Mouse (Mus musculus) hindbrain, embryonic 12.5 days (tissue): Measurements from ENCODE around the gene Smad6. TPM values are rescaled to one million over a fixed set of nuclear protein-coding genes. Genes with fewer than 3 reads are reported as not detected.

Source experiments
- ATAC-seq: fragments of 200-750 bp; cut with Nextera tagmentation; 2 replicates; pipeline ENCODE4 v1.8.0; 2017; ENCODE audit warnings: moderate TSS enrichment; ENCODE audit not compliant: low FRiP score
- H3K27ac ChIP-seq: fragments of 300-500 bp; sonication (generic); 2 replicates; pipeline ENCODE4 v1.5.1; 2016; ENCODE audit warnings: mild to moderate bottlenecking
- H3K27me3 ChIP-seq: fragments of 300-500 bp; sonication (generic); 2 replicates; pipeline ENCODE4 v1.6.1; 2016; ENCODE audit warnings: mild to moderate bottlenecking
- H3K36me3 ChIP-seq: fragments of 300-500 bp; sonication (generic); 2 replicates; pipeline ENCODE4 v1.6.1; 2016; ENCODE audit warnings: mild to moderate bottlenecking
- H3K4me1 ChIP-seq: fragments of 300-500 bp; sonication (generic); 2 replicates; pipeline ENCODE4 v1.6.1; 2016
- H3K4me2 ChIP-seq: fragments of 300-500 bp; sonication (generic); replicated peaks from 2 replicates; pipeline ENCODE4 v1.6.1; 2016; ENCODE audit warnings: mild to moderate bottlenecking
- H3K4me3 ChIP-seq: fragments of 300-500 bp; sonication (generic); 2 replicates; pipeline ENCODE4 v1.5.1; 2016; ENCODE audit warnings: mild to moderate bottlenecking
- H3K9ac ChIP-seq: fragments of 300-500 bp; sonication (generic); 2 replicates; pipeline ENCODE4 v1.6.1; 2016; ENCODE audit warnings: mild to moderate bottlenecking, moderate library complexity
- H3K9me3 ChIP-seq: fragments of 300-500 bp; sonication (generic); replicated peaks from 2 replicates; pipeline ENCODE4 v1.6.1; 2016; ENCODE audit warnings: mild to moderate bottlenecking
- WGBS: fragments of 180-500 bp; shearing (Covaris S2); methylation state at CpG from one replicate; pipeline ENCODE4 v1.1.7; 2016; 5-methylcytosine and 5-hydroxymethylcytosine counted together
- polyA plus RNA-seq: library from polyadenylated mRNA; unstranded; fragments of >200 nt; fragmentation: Nextera tagmentation; extraction: Ambion mirVana; gene quantifications from 2 replicates; pipeline ENCODE4 v1.2.1, GENCODE M21; 2016

Gene Smad6
- polyA plus RNA-seq, 1 experiment from 2014 or later: 12.4 TPM

- Histone ChIP-seq H3K27ac (no peak overlapping the region), H3K4me2 (no peak overlapping the region), H3K27me3 (no peaks in the 10 kb centered on the region), H3K36me3 (no peaks in the 10 kb centered on the region), H3K4me3 (no peak overlapping the region), H3K4me1 (peaks cover 13% of the 10 kb centered on the region; the same call in 1 of the 2 replicates), H3K9me3 (no peaks in the 10 kb centered on the region), H3K9ac (no peak overlapping the region)
- ATAC-seq: no peak
- 87% methylated on average over 2 of the region's 2 CpGs for WGBS
These were observed 69.3 kb downstream of the Smad6 start for GRCm38 (mm10) chr9:63952591-63952990.

- Histone ChIP-seq H3K27ac (no peak overlapping the region), H3K4me1 (peaks cover 8% of the 10 kb centered on the region; the same call in 1 of the 2 replicates), H3K27me3 (no peaks in the 10 kb centered on the region), H3K4me2 (no peak overlapping the region), H3K9me3 (no peaks in the 10 kb centered on the region), H3K9ac (no peak overlapping the region), H3K36me3 (no peaks in the 10 kb centered on the region), H3K4me3 (no peak overlapping the region)
- 23% methylated on average over 4 of the region's 4 CpGs for WGBS
- no peak for ATAC-seq
These were observed 71.5 kb downstream of the Smad6 start for GRCm38 (mm10) chr9:63950357-63950756.

DNA sequence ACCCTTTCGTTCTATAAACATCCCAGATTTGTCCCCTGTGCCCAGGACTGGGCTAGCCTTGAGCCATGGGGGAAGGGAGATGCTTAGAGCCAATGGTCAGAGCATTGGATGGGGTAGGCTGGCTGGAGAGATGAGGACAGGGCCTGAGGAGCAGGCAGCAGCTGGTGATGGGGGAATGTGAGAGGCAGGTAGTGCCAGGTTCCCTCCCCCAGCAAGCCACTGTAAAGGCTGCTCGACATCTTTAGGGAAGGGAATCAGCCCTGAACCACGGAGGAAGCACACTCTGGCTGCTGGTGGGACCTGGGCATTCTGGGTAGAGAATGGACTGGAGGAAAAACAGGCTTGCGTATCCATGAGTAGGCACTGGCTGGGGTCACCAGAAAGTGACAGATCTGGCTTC is 72.5 kb downstream of the Smad6 start:
- Histone ChIP-seq H3K27ac (no peak overlapping the region), H3K4me2 (no peak overlapping the region), H3K9me3 (no peaks in the 10 kb centered on the region), H3K27me3 (no peaks in the 10 kb centered on the region), H3K4me3 (no peak overlapping the region), H3K4me1 (peaks cover 8% of the 10 kb centered on the region; the same call in 1 of the 2 replicates), H3K9ac (no peak overlapping the region), H3K36me3 (no peaks in the 10 kb centered on the region)
- no peak for ATAC-seq
- WGBS: 60% methylated on average over 4 of the region's 4 CpGs

GRCm38 (mm10) chr9:63942608-63942982 is 79.3 kb downstream of the Smad6 start:
- Histone ChIP-seq H3K27me3 (no peaks in the 10 kb centered on the region), H3K36me3 (no peaks in the 10 kb centered on the region), H3K4me1 (peaks cover 10% of the 10 kb centered on the region), H3K9ac (no peak overlapping the region), H3K4me3 (no peak overlapping the region), H3K27ac (peak overlapping the region; percentile 14; the same call in 1 of the 2 replicates), H3K4me2 (no peak overlapping the region), H3K9me3 (no peaks in the 10 kb centered on the region)
- no peak for ATAC-seq
- WGBS: 84% methylated on average over 2 of the region's 2 CpGs

DNA sequence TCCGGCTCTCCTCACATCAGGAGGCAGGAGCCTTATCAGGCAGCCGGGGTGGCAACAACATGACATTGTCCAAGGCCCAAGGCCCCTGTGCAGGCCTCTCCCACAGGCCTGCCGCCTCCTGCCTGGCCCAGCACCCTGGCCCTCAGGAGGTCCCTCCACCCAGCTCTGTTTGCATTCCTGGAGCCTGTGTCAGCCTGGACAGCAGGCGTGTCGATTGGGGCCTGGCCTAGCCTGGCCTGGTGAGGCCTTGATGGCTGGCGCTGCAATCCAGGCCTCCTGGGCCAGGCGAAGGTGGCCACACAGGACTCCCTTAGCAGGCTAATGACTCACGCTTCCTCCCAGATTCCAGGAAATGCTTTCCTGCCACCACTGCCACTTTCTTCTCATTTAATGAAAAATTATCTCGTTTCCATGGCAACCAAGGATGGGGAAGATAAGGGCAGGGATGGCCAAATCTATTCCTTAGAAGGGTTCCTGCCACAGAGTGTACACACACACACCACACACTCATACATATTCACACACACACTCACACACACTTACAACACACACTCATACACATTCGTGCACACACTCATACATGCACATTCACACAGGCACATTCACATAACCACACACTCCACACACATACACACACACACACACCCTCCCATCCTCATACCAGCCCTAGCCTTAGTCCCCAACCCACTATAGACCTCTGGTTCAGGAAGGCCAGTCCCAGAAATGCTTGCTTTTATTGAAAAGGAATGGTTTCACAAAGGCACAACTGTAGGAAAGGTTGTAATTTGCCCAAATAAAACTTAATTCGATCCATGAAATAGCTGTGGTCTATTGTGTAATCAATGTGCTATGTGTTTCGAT is 79.9 kb downstream of the Smad6 start:
- ATAC-seq: no peak
- Histone ChIP-seq H3K27ac (peak overlapping the region; percentile 73), H3K27me3 (0 out of 2 replicates have a peak, but pooled peaks cover 2% of the 10 kb centered on the region), H3K9me3 (no peaks in the 10 kb centered on the region), H3K4me3 (no peak overlapping the region), H3K4me1 (peaks cover 10% of the 10 kb centered on the region), H3K9ac (peak overlapping the region; percentile 56), H3K36me3 (no peaks in the 10 kb centered on the region), H3K4me2 (no peak overlapping the region)
- WGBS: 68% methylated on average over 12 of the region's 12 CpGs

- Histone ChIP-seq H3K9me3 (no peaks in the 10 kb centered on the region), H3K27me3 (peaks cover 5% of the 10 kb centered on the region; the same call in 1 of the 2 replicates), H3K27ac (no peak overlapping the region), H3K36me3 (no peaks in the 10 kb centered on the region), H3K4me1 (no peaks in the 10 kb centered on the region; the same call in 1 of the 2 replicates), H3K4me3 (no peak overlapping the region), H3K4me2 (no peak overlapping the region), H3K9ac (no peak overlapping the region)
- 85% methylated on average over 5 of the region's 5 CpGs for WGBS
- ATAC-seq: no peak
These were observed 85.6 kb downstream of the Smad6 start for GRCm38 (mm10) chr9:63936256-63936655.

DNA sequence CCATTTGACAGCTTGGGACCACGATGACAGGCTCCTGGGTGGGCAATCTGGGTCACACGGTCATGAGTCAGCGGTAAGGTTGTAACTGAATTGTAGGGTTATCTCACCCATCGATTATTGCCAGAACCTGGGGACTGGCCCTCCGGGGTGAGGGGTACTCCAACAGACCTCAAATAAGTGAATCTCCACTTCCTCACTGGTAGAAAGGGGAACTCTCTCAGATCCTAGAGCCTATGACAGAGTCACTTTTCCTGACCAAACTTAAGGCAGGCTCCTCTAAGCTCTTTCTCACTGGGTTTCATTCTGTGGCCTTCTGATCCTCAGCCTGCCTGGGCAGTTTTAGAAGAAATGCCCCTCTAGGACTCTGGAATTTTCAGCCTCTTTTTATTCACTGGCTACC is 88.8 kb downstream of the Smad6 start:
- H3K4me2 ChIP-seq: no peak overlapping the region
- no peaks in the 10 kb centered on the region for H3K36me3 ChIP-seq
- WGBS: 80% methylated on average over 5 of the region's 5 CpGs
- H3K9me3 ChIP-seq: no peaks in the 10 kb centered on the region
- peaks cover 16% of the 10 kb centered on the region for H3K27me3 ChIP-seq
- H3K9ac ChIP-seq: no peak overlapping the region
- peaks cover 3% of the 10 kb centered on the region for H3K4me1 ChIP-seq
- H3K4me3 ChIP-seq: no peak overlapping the region
- no peak for ATAC-seq
- H3K27ac ChIP-seq: no peak overlapping the region

DNA sequence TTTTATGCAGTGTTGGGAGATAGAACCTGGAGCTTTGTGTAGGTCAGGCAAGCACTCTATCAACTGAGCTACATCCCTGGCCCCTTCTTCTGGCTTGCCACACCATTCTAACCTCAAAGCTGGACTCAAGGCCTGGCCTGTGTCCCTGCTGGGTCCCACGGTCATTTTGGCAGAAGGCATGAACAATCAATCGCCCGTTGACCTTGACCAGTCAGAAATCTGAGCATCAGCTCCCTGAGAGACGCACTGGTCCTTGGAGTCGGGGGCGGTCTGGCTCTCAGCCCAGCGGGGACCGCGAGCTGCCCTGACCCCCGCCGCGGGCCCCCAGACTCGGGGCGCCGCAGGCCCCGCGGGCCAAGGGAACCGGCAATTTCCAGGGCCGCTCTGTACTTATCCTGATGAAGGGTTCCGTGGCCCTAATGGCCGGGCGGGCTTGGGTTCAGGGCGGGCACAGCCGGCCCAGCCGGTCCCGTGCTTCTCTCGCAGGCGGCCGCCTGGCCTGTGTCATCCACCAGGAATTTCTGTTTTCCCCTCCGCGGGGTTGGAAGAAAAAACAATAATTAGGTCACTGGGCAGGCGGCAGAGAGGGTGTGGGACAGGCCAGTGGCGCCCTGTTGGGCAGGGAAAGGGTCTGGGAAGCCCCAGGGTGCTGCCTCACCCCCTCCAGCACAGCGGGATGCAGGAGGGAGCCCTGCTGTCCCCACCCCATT is 94.4 kb downstream of the Smad6 start:
- no peak for ATAC-seq

GRCm38 (mm10) chr9:63926377-63926776 is 95.5 kb downstream of the Smad6 start:
- Histone ChIP-seq H3K4me1 (peaks cover 21% of the 10 kb centered on the region), H3K36me3 (no peaks in the 10 kb centered on the region), H3K4me3 (no peak overlapping the region), H3K4me2 (no peak overlapping the region), H3K27ac (no peak overlapping the region), H3K9ac (no peak overlapping the region), H3K27me3 (peaks cover 33% of the 10 kb centered on the region), H3K9me3 (no peaks in the 10 kb centered on the region)
- ATAC-seq: no peak
- 74% methylated on average over 7 of the region's 7 CpGs for WGBS

More for the DNA sequence above, 94.4 kb downstream of the Smad6 start:
- Histone ChIP-seq H3K27me3 (peaks cover 33% of the 10 kb centered on the region), H3K9ac (peak overlapping the region; percentile 58), H3K4me3 (peak overlapping the region; percentile 24), H3K4me1 (peaks cover 21% of the 10 kb centered on the region), H3K27ac (no peak overlapping the region), H3K36me3 (no peaks in the 10 kb centered on the region), H3K9me3 (no peaks in the 10 kb centered on the region), H3K4me2 (peak overlapping the region; percentile 53)
- WGBS: 6% methylated on average over 34 of the region's 34 CpGs

- Histone ChIP-seq H3K27me3 (peaks cover 24% of the 10 kb centered on the region), H3K4me3 (no peak overlapping the region), H3K36me3 (no peaks in the 10 kb centered on the region), H3K27ac (no peak overlapping the region), H3K4me2 (no peak overlapping the region), H3K9ac (no peak overlapping the region), H3K4me1 (peaks cover 22% of the 10 kb centered on the region), H3K9me3 (no peaks in the 10 kb centered on the region)
- 72% methylated on average over 9 of the region's 9 CpGs for WGBS
- ATAC-seq: no peak
These were observed 98.6 kb downstream of the Smad6 start for GRCm38 (mm10) chr9:63923190-63923717.

- Histone ChIP-seq H3K4me2 (no peak overlapping the region), H3K36me3 (no peaks in the 10 kb centered on the region), H3K27me3 (no peaks in the 10 kb centered on the region), H3K9ac (no peak overlapping the region), H3K4me1 (peaks cover 9% of the 10 kb centered on the region; the same call in 1 of the 2 replicates), H3K27ac (no peak overlapping the region), H3K4me3 (no peak overlapping the region), H3K9me3 (no peaks in the 10 kb centered on the region)
- WGBS: 89% methylated on average over 3 of the region's 3 CpGs
- no peak for ATAC-seq
These were observed 102.2 kb downstream of the Smad6 start for GRCm38 (mm10) chr9:63919708-63920107.

DNA sequence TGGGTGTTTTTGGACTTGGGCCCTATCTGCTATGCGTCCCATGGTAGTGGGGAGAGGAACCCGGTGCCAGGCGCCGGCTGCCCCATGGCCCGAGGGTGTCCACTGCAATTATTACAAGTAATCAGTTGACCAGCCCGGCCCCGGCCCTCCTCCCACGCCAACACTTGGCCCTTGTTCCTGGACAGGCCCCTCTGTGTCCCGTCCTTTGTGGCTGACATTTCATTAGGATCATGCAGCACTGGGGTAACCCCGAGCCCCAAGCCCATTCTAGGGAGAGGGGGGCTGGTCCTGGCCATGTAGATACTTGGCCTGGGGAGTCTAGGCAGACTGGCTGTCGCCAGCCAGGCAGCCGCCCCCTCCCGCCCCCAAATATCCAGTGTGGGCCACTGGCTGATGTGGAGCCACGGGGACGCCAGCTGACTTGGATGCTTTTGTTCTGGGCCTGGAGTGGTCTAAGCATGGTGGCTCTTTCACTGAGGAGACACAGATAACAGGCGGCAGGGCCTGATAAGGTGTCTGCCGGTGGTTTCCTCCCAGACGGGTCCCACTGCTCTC is 102.8 kb downstream of the Smad6 start:
- Histone ChIP-seq H3K4me3 (no peak overlapping the region), H3K36me3 (no peaks in the 10 kb centered on the region), H3K9me3 (no peaks in the 10 kb centered on the region), H3K4me2 (no peak overlapping the region), H3K4me1 (peaks cover 9% of the 10 kb centered on the region; the same call in 1 of the 2 replicates), H3K27ac (no peak overlapping the region), H3K9ac (no peak overlapping the region), H3K27me3 (no peaks in the 10 kb centered on the region)
- 77% methylated on average over 18 of the region's 18 CpGs for WGBS
- no peak for ATAC-seq
